Mouse (Mus musculus) cortical plate, adult 2 months (tissue): ENCODE results near the gene Ttc7b. TPM values are rescaled to one million over a fixed set of nuclear protein-coding genes. Genes with fewer than 3 reads are reported as not detected.
A peak's percentile ranks its signal among the peaks of the same experiment; 100 is the strongest.

Experiments
- H3K27ac ChIP-seq: fragments of 200-500 bp; 2 replicates; pipeline ENCODE4 v1.5.1; 2012; ENCODE audit warnings: low read length, control low read depth, inconsistent platforms; ENCODE audit not compliant: insufficient read depth
- H3K4me1 ChIP-seq: fragments of 200-500 bp; 2 replicates; pipeline ENCODE4 v1.6.1; 2011; ENCODE audit warnings: low read length; ENCODE audit not compliant: control insufficient read depth, insufficient read depth
- H3K4me3 ChIP-seq: fragments of 200-500 bp; 2 replicates; pipeline ENCODE4 v1.5.1; 2011; ENCODE audit warnings: mild to moderate bottlenecking, low read length, control low read depth; ENCODE audit not compliant: insufficient read depth
- CTCF ChIP-seq: fragments of 200-500 bp; IDR thresholded peaks from 2 replicates; pipeline ENCODE4 v1.5.1; 2011; ENCODE audit warnings: mild to moderate bottlenecking, control low read depth, low read length; ENCODE audit not compliant: insufficient read depth; ENCODE audit errors: extremely low read depth
- POLR2A ChIP-seq: fragments of 200-500 bp; IDR thresholded peaks from 2 replicates; pipeline ENCODE4 v1.6.1; 2011; ENCODE audit warnings: mild to moderate bottlenecking, low read length, control low read depth; ENCODE audit not compliant: insufficient read depth; ENCODE audit errors: extremely low read depth
- polyA plus RNA-seq: library from polyadenylated mRNA; depleted of rRNA; stranded (reverse); fragments of >200 nt; gene quantifications from 2 replicates; pipeline ENCODE4 v1.2.3, GENCODE M21; 2012

Gene Ttc7b
- polyA plus RNA-seq, 1 experiment: 221 TPM

DNA sequence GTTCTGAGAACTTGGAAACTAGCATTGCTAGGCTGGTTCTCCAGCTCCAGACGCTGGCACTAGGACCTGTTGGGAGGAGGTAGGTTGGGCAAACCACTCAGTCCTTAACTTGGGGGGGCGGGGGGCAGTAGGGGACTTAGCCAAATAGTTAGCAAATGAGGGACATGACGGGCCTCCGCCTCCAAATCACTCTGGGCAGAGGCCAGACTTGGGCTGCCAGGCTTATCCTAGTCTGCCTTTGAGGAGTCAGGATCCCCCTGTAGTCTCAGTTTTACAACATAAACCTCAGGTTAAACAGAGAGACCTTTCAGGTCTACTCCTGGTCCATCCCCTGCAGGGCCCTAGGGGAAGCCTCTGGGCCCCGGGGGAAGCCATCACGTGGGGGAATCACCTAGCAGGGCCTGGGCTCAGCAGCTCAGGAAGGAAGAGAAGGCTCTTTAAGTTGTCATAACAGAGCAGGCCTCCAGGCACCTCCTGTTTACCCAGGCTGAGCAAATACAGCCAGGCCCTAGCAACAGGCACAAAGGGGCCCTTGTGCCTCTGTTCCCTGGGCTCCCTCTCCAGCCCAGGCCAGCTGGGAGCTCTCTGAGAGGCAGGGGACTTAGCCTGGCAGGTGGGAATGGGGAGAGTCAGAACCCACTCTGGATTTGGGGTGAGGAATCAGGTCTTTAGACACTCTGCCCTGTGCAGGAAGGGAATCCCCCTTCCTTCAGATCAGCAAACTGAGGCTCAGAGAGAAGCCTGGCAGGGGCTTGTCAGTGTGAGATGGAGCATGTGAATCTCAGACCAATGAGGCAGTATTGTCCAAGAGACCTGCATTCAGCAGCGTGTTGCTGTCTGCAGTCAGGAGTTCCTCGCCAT, 238.4 kb downstream of the Ttc7b start:
- Histone ChIP-seq H3K4me1 (peaks cover 5% of the 10 kb centered on the region), H3K27ac (peak overlapping the region; percentile 58; the same call in 1 of the 2 replicates), H3K4me3 (no peak overlapping the region)
- TF ChIP-seq CTCF: no peak
- no peak for TF ChIP-seq POLR2A

DNA sequence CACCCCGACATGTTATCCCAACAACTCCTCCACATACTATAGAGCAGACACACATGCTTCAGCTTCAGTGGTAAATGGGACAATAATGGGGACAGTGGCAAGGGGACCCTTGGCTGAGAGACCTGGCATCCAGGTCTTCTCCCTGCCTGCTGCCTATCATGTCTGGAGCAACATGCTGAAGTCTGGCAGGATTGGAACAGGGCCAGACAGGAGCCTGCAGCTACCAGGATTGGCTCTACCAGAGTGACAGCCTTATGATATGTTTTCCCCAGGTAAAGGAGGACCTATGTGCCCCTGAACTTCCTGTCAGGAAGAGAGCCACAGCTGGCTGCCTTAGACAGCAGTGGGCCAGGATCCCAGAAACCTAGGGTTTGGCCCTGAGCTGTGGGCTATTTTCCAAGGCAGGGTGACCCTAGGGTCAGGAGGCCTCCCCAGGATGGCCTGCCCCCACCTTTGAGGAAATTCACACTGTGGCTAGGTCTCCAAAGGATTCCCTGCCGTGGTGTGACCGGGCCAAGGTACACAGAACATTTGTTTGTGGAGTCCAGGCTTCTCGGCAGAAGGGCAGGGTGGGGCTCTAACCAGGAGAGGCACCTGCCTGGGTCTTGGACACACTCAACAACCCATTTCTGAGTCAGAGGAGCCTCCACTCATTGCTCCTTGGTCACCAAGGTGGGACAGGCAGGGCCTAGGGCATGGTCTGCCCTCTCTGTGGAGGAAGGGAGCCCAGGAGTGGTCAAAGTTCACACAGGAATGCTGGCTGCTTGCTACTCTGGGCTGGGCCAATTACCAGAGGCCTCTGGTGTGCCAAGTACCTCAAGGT, 239.4 kb downstream of the Ttc7b start:
- Histone ChIP-seq H3K27ac (no peak overlapping the region), H3K4me1 (peaks cover 14% of the 10 kb centered on the region), H3K4me3 (no peak overlapping the region)
- TF ChIP-seq CTCF: no peak

DNA sequence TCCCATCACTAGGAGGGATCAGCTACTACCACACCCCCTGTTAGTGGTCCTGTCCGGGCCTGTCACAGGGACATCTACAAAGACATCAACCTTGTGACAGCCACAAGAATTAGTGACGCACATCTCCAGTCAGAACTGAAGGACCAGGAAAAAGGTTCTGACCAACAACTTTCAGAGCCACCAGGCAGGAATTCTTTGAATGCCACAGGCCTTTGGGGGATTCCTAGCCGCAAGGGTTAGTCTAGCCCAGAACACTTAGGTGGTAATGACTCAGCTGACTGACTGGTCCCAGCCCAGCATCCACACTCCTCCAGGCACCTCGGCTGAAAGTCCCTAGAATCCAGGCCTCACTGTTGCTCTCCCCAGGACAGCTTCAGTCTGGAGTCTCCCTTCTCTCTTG, 240.7 kb downstream of the Ttc7b start:
- no peak overlapping the region for H3K27ac ChIP-seq
- H3K4me3 ChIP-seq: no peak overlapping the region
- H3K4me1 ChIP-seq: peaks cover 20% of the 10 kb centered on the region
- TF ChIP-seq POLR2A: no peak
- TF ChIP-seq CTCF: no peak

DNA sequence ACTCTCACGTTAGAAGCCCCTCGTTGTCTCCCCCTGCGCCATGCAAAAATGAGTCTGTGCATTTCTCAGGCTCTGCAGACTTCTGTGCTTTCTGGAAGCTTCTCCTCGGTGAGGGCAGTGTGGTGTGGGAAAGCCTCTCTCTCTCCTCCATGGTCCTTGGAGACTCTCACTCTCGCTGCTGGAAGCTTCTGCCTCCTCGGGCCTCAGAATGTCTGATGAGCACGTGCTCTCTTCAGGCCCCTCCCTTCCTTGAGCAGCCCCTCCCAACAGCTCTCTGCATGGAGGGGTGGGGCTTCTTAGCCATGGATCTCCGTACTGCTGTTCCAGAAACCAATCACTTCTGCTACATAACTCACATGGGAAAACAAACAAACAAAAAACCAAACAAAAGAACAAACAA, 242.3 kb downstream of the Ttc7b start:
- no peak for TF ChIP-seq CTCF
- H3K27ac ChIP-seq: no peak overlapping the region
- H3K4me3 ChIP-seq: no peak overlapping the region
- peaks cover 26% of the 10 kb centered on the region for H3K4me1 ChIP-seq

DNA sequence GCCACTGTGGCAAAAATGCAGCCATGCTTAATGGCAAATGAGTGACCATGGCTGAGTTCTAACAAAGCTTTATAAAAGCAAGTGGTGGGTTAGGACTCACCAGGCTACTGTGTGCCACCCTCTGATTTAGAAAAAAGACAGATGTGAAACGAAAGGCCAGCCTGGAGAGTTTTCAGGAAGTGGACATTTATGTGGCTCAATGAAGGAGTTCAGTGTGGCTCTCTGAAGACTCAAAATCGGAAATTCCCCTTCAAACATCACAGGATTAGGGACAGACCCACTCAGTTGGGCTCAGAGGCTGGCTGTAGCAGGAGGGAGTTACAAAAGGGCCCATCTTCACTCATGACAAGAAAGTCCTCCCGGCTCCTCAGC, 243.1 kb downstream of the Ttc7b start:
- H3K4me1 ChIP-seq: peaks cover 35% of the 10 kb centered on the region
- TF ChIP-seq POLR2A (no peak), CTCF (no peak)
- no peak overlapping the region for H3K4me3 ChIP-seq
- H3K27ac ChIP-seq: peak overlapping the region; percentile 27

DNA sequence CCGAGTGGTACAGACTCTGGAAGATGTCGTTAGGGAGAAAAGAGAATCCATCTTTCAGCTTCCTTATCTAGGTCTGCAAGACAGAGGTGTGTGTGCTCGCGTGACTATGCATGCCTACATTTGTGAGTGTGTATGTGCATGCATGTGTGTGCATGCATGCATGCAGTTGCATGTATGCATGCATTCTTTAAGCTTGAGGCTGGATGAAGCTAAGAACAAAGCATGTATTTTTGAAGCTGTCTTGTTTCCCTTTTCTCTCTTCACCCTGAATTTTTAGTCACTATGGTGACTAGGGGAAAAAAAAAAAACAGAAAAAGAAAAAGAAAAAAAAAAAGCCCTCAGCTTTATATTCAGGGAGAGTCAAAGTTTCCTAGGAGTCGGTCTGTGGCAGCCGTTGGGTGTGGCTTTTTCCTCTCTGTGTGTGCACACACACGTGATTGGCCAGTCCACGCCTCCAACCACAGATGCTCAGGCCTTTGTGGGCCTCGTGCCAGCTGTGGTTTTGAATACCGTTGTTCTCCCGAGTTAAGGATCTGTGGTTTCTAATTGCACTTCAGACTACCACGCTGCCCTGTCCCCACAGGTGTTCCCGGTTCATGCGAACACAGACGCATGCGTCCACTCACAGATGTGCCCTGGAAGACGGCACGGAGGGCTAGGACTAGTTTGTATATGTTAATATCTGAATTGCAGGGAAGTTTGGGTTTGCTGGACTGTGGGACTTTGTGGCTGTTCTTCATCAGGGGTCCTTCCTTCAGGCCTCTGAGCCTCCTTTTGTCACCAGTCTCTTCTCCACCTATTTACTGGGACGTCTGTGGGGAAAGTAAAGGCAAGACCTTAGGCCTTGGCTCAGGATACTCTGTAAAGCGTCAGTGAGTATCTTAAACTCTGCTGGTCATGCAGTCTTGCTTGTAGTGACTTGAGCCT, 243.8 kb downstream of the Ttc7b start:
- Histone ChIP-seq H3K4me3 (no peak overlapping the region), H3K27ac (peak overlapping the region; percentile 61), H3K4me1 (peaks cover 40% of the 10 kb centered on the region)
- TF ChIP-seq CTCF: no peak
- no peak for TF ChIP-seq POLR2A

DNA sequence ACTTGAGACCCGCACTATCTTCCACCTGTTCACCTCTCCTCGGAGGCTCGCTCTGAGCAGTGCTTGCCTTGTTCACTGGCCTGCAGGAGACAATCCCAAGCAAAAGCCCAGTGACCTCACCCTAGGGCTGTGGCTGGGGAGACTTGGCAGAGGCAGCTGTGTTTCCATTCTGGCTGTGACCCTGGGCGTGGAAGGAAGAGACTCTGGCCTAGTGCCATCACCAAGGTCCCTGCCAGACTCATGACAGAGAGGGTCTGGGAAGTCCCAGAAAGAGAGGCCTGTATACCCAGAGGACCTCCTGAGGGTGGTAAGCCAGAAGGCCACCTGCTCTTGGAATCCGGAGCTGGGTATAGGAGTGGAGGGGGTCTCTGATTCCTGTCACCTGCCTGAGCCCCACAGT, 244.8 kb downstream of the Ttc7b start:
- Histone ChIP-seq H3K4me3 (no peak overlapping the region), H3K27ac (peak overlapping the region; percentile 61), H3K4me1 (peaks cover 38% of the 10 kb centered on the region)
- no peak for TF ChIP-seq POLR2A
- TF ChIP-seq CTCF: no peak

DNA sequence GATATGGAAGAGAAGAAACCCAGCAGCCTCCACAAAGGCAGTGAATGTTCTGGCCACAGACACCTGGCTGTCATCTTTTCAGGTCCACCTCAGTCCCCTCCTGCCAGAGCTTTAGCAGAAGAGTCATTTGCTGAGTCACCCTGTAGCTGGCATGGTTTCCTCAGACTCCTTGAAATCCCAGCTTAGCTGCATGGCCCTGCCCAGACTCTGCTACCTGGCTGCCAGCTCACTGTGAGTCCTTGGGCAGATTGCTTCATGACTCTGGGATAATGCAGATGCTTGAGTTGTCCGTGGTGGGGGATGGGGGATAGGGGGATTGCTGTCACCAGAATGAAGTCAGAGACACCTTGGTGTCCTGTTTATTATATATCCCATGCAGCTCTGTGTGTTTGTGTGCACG, 247.6 kb downstream of the Ttc7b start:
- no peak for TF ChIP-seq CTCF
- no peak for TF ChIP-seq POLR2A
- Histone ChIP-seq H3K4me3 (no peak overlapping the region), H3K4me1 (peaks cover 38% of the 10 kb centered on the region), H3K27ac (peak overlapping the region; percentile 43)

DNA sequence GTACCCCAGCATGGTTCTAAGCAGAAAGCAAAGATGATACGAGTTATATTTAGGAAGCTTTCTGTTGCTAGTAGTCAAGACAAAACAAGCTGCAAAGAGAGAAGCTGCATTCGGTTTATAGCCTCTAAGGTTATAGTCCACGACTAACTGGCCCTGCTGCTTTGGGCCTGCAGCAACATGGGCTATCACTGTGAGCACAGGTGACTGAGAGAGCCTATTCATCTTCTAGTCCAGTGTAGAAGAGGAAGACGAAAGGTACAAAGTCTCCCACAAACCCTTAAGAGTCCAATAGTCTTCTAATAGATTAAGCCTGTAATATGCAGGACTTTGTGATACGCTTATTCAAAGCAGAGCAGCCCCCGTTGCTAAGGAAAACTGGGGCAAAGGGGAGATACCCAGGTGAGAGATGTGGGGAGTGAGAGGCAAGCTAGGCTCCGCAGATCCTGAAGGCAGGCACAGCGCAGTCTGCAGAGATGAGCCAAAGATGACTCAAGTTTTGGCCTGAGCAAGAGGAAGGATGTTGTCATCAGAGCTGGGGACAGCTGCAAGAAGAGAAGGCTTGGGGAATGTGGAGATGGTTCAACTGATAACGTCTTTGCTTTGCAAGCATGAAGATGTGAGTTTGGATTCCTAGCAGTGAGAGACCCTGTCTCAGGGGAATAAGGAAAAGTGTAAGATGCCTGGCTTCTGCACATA, 250.5 kb downstream of the Ttc7b start:
- TF ChIP-seq CTCF: no peak
- peak; percentile 37; the same call in 1 of the 2 replicates for TF ChIP-seq POLR2A
- Histone ChIP-seq H3K4me1 (peaks cover 33% of the 10 kb centered on the region), H3K27ac (peak overlapping the region; percentile 45), H3K4me3 (no peak overlapping the region)
